Mouse (Mus musculus) midbrain, embryonic 10.5 days (tissue): ENCODE measurements around the gene Herc1. TPM values are rescaled to one million over a fixed set of nuclear protein-coding genes. Genes with fewer than 3 reads are reported as not detected.

ENCODE experiments used
- DNase-seq: peaks from one replicate; pipeline ENCODE4 v3.0.0-alpha.2; 2017; ENCODE audit warnings: low spot score
- H3K27ac ChIP-seq: fragments of 300-500 bp; sonication (generic); replicated peaks from 2 replicates; pipeline ENCODE4 v1.5.1; 2016; ENCODE audit warnings: mild to moderate bottlenecking
- H3K27me3 ChIP-seq: fragments of 300-500 bp; sonication (generic); 2 replicates; pipeline ENCODE4 v1.6.1; 2016; ENCODE audit warnings: low read depth, mild to moderate bottlenecking; ENCODE audit not compliant: poor library complexity, severe bottlenecking
- H3K36me3 ChIP-seq: fragments of 300-500 bp; sonication (generic); 2 replicates; pipeline ENCODE4 v1.6.1; 2016; ENCODE audit warnings: mild to moderate bottlenecking, moderate library complexity
- H3K4me1 ChIP-seq: fragments of 300-500 bp; sonication (generic); 2 replicates; pipeline ENCODE4 v1.6.1; 2016
- H3K4me3 ChIP-seq: fragments of 300-500 bp; sonication (generic); 2 replicates; pipeline ENCODE4 v1.5.1; 2016; ENCODE audit warnings: mild to moderate bottlenecking, moderate library complexity
- H3K9me3 ChIP-seq: fragments of 300-500 bp; sonication (generic); replicated peaks from 2 replicates; pipeline ENCODE4 v1.6.1; 2016; ENCODE audit warnings: mild to moderate bottlenecking
- WGBS: fragments of 180-500 bp; shearing (Covaris S2); methylation state at CpG from one replicate; pipeline ENCODE4 v1.1.7; 2016; 5-methylcytosine and 5-hydroxymethylcytosine counted together
- polyA plus RNA-seq: library from polyadenylated mRNA; unstranded; fragments of >200 nt; fragmentation: Nextera tagmentation; extraction: Ambion mirVana; gene quantifications from 2 replicates; pipeline ENCODE4 v1.2.1, GENCODE M21; 2016

The Herc1 gene
- polyA plus RNA-seq, 1 experiment from 2014 or later = 26.1 TPM

GRCm38 (mm10) chr9:66477785-66478184 is 127.5 kb downstream of the Herc1 start:
- Histone ChIP-seq H3K4me3 (no peak overlapping the region), H3K9me3 (no peaks in the 10 kb centered on the region), H3K27me3 (no peaks in the 10 kb centered on the region), H3K4me1 (no peaks in the 10 kb centered on the region), H3K36me3 (peaks cover 87% of the 10 kb centered on the region), H3K27ac (no peak overlapping the region)
- 89% methylated on average over 2 of the region's 2 CpGs for WGBS
- DNase-seq = no peak

DNA sequence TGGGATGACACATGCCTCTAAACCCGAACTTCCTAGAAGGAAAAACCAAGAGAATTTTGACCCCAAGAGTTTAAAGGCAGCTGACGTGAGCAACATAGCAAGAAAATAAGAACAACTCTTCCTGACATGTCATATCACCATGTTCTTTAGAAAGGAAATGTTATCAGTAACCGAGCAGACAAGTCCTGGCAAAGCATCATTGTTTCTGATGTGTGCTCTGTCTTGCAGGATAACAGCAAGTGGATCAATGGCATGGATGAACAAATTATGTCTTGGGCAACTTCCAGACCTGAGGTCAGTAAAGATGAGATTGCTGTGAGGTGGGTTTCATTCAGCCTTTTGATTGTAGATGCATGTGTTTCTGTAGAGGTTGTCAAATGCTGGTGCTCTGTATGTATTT is 133.2 kb downstream of the Herc1 start:
- peaks cover 91% of the 10 kb centered on the region for H3K36me3 ChIP-seq
- 92% methylated on average over 3 of the region's 3 CpGs for WGBS
- H3K4me3 ChIP-seq = no peak overlapping the region
- no peak overlapping the region for H3K27ac ChIP-seq
- no peaks in the 10 kb centered on the region for H3K9me3 ChIP-seq
- H3K4me1 ChIP-seq = no peaks in the 10 kb centered on the region
- DNase-seq = no peak
- H3K27me3 ChIP-seq = no peaks in the 10 kb centered on the region

DNA sequence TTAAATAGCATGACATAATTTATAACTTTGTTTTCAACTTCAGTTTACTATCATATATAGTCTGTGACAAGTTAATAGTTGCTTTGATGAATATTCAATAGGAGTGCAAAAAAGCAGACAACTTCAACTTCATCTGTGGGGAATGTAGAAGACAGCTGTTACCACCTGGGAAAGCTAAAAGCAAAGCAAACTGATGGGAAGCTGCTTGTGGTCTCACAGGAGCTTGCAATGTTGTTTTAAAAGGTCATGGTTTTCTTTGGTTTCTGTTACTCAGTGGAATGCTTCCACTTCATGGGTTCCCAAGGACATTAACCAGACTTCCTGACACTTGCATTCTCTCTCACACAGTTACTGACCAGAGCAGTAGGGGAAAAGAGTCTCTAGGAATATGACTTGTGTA is 138.5 kb downstream of the Herc1 start:
- DNase-seq = no peak
- peaks cover 99% of the 10 kb centered on the region for H3K36me3 ChIP-seq

GRCm38 (mm10) chr9:66492361-66492760 is 142.1 kb downstream of the Herc1 start:
- Histone ChIP-seq H3K4me3 (no peak overlapping the region), H3K27ac (no peak overlapping the region), H3K9me3 (no peaks in the 10 kb centered on the region), H3K4me1 (no peaks in the 10 kb centered on the region), H3K36me3 (peaks cover 99% of the 10 kb centered on the region), H3K27me3 (no peaks in the 10 kb centered on the region)
- 92% methylated on average over 1 of the region's 1 CpGs for WGBS
- DNase-seq = no peak

More for the DNA sequence above, 138.5 kb downstream of the Herc1 start:
- Histone ChIP-seq H3K27ac (no peak overlapping the region), H3K9me3 (no peaks in the 10 kb centered on the region), H3K4me3 (no peak overlapping the region), H3K27me3 (no peaks in the 10 kb centered on the region), H3K4me1 (no peaks in the 10 kb centered on the region)

DNA sequence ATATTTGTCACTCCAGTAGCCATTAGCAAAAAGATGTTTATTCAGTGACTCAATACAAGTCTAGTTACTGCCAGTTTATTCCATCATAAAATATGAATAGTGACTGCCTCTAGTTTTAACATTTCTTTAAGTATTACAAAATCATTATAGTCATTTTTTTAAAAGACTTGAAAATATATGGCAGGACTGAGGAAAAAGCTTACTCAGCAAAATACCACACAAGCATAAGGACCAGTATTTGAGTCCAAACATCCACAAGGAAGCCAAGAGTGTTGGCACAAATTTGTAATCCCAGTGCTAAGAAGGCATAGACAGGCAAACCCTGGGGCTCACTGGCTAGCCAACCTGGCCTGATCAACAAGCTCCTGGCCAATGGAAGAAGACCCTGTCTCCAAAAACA is 143.7 kb downstream of the Herc1 start:
- no peaks in the 10 kb centered on the region for H3K9me3 ChIP-seq
- H3K27ac ChIP-seq = no peak overlapping the region
- no peaks in the 10 kb centered on the region for H3K27me3 ChIP-seq
- DNase-seq = no peak
- H3K4me1 ChIP-seq = no peaks in the 10 kb centered on the region
- no peak overlapping the region for H3K4me3 ChIP-seq
- H3K36me3 ChIP-seq = peaks cover 99% of the 10 kb centered on the region

- H3K9me3 ChIP-seq = no peaks in the 10 kb centered on the region
- 95% methylated on average over 2 of the region's 2 CpGs for WGBS
- no peak overlapping the region for H3K4me3 ChIP-seq
Measured at GRCm38 (mm10) chr9:66501248-66501647, 151.0 kb downstream of the Herc1 start.

GRCm38 (mm10) chr9:66503879-66504411 is 153.7 kb downstream of the Herc1 start:
- peaks cover 55% of the 10 kb centered on the region for H3K4me1 ChIP-seq
- 82% methylated on average over 4 of the region's 4 CpGs for WGBS
- no peaks in the 10 kb centered on the region for H3K27me3 ChIP-seq
- H3K27ac ChIP-seq = peak overlapping the region; percentile 72
- peaks cover 90% of the 10 kb centered on the region for H3K36me3 ChIP-seq
- no peak overlapping the region for H3K4me3 ChIP-seq
- H3K9me3 ChIP-seq = no peaks in the 10 kb centered on the region
- DNase-seq = no peak

More at GRCm38 (mm10) chr9:66501248-66501647, 151.0 kb downstream of the Herc1 start:
- H3K27me3 ChIP-seq = no peaks in the 10 kb centered on the region
- H3K4me1 ChIP-seq = peaks cover 37% of the 10 kb centered on the region
- no peak overlapping the region for H3K27ac ChIP-seq
- H3K36me3 ChIP-seq = peaks cover 90% of the 10 kb centered on the region
- no peak for DNase-seq

GRCm38 (mm10) chr9:66504518-66504917 is 154.3 kb downstream of the Herc1 start:
- Histone ChIP-seq H3K27me3 (no peaks in the 10 kb centered on the region), H3K4me1 (peaks cover 60% of the 10 kb centered on the region), H3K4me3 (no peak overlapping the region), H3K36me3 (peaks cover 92% of the 10 kb centered on the region), H3K9me3 (no peaks in the 10 kb centered on the region), H3K27ac (peak overlapping the region; percentile 72)
- DNase-seq = no peak
- WGBS = 91% methylated on average over 13 of the region's 13 CpGs

DNA sequence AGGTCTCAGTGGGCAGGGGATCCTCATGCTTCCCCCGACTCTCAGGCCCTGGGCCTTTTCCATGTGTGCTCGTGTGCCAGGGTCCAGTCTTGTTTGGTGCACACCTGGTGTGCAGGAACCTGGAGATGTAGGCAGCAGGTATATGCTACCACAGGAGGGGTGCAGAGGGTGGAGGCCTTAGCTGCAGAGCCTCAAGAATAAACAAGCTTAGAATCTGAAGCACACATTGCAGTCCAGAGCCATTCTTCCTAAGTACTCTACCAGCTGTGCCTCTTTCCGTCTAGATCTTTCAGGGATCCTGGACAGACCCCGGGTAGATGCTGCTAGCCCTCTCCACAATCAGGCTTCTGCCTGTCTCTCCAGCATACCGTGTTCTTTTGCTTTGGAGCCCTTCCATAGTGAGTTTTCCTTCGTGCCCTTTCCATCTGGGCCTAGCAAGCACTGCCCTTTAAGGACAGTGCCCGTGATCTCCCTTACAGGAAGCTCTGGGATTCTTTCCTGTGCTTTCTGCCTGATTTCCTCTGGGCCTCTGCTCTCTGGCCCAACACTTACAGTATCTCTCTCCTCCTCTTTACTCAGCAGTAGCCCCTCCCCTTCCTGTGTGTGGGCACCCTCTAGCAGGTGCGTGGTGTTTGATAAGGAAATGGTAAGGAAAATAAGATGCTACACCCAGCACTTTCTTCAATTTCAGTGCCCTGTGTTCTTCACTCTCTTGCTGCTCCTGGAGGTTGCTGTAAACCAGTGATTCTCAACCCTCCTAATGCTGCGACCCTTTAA is 155.1 kb downstream of the Herc1 start:
- no peak for DNase-seq
- H3K36me3 ChIP-seq = peaks cover 87% of the 10 kb centered on the region
- 73% methylated on average over 9 of the region's 9 CpGs for WGBS
- no peak overlapping the region for H3K4me3 ChIP-seq
- peaks cover 68% of the 10 kb centered on the region for H3K4me1 ChIP-seq
- H3K9me3 ChIP-seq = no peaks in the 10 kb centered on the region
- peak overlapping the region; percentile 72 for H3K27ac ChIP-seq
- no peaks in the 10 kb centered on the region for H3K27me3 ChIP-seq

- Histone ChIP-seq H3K27ac (peak overlapping the region; percentile 72), H3K4me1 (peaks cover 74% of the 10 kb centered on the region), H3K9me3 (no peaks in the 10 kb centered on the region), H3K4me3 (peak overlapping the region; percentile 3; the same call in 1 of the 2 replicates), H3K36me3 (peaks cover 81% of the 10 kb centered on the region), H3K27me3 (no peaks in the 10 kb centered on the region)
- 26% methylated on average over 4 of the region's 4 CpGs for WGBS
- peak; percentile 64 for DNase-seq
Measured at GRCm38 (mm10) chr9:66506011-66506410, 155.8 kb downstream of the Herc1 start.

DNA sequence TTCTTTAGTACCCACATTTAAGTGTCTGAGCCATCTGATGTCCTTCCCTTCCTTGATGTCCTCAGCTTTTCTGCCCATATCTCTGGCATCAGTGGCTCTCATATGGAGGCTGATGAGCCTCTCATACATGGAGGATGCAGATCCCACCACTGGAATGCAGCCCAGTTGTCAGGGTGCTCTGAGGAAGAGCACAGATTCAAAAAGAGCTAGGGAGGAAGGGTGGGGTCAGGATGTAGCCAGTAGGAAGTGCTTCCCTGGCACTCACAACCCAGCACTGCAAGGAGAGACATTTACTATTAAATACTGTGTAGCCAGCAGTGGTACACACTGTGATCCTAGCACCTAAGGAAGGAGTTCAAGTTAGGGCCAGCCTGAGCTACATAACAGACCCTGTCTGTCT is 156.2 kb downstream of the Herc1 start:
- Histone ChIP-seq H3K27ac (peak overlapping the region; percentile 72), H3K4me3 (peak overlapping the region; percentile 3; the same call in 1 of the 2 replicates), H3K36me3 (peaks cover 76% of the 10 kb centered on the region), H3K4me1 (peaks cover 79% of the 10 kb centered on the region), H3K27me3 (no peaks in the 10 kb centered on the region), H3K9me3 (no peaks in the 10 kb centered on the region)
- no peak for DNase-seq

DNA sequence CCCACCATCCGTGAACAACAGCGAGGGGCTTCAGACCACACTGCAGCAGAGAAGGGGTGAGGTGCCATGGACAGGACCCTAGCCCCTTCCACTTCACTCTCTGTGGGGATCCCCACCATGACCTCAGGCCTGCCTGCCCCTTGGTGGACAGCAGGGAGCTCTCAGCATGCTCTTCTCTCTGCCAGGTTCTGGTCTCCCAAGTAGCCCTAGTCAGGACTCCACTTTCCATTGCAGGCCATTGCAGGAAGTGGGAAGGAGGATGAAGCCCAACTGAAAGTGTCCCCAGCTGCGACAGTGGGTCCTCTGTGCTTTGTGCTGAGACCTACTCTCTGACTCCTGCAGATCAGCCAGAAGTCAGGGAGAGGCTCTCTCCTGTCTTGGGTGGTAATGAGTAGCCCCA is 157.4 kb downstream of the Herc1 start:
- no peak for DNase-seq
- no peaks in the 10 kb centered on the region for H3K27me3 ChIP-seq
- H3K4me1 ChIP-seq = peaks cover 88% of the 10 kb centered on the region
- peaks cover 65% of the 10 kb centered on the region for H3K36me3 ChIP-seq
- no peaks in the 10 kb centered on the region for H3K9me3 ChIP-seq
- peak overlapping the region; percentile 33; the same call in 1 of the 2 replicates for H3K27ac ChIP-seq
- 84% methylated on average over 3 of the region's 3 CpGs for WGBS
- no peak overlapping the region for H3K4me3 ChIP-seq

DNA sequence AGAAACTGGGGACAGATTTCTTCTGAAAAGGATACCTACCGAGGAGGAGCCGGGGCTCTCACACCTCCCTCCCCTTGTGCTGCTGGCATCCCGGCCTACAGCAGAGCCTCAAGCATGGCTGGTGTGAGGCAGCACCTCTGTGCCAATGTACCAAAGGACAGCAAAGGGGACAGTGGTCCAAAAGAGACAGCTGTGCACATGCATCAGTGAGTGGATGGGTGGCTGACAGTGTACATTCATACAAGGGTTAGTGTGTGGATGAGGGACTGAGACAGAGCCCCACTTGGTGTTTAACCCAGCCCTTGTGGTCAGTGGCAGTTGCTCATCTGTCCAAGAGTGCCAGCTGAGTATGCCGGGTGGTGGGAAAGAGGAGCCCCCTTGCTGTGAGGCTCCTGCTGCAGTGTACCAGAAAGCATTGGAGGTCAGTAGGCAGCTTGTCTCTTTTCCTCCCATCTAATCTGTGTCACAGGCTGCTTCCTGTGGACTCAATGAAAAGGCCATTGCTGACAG is 158.7 kb downstream of the Herc1 start:
- Histone ChIP-seq H3K27me3 (no peaks in the 10 kb centered on the region), H3K9me3 (no peaks in the 10 kb centered on the region), H3K4me3 (no peak overlapping the region), H3K4me1 (peaks cover 85% of the 10 kb centered on the region), H3K36me3 (peaks cover 67% of the 10 kb centered on the region), H3K27ac (peak overlapping the region; percentile 2; the same call in 1 of the 2 replicates)
- no peak for DNase-seq
- 82% methylated on average over 4 of the region's 4 CpGs for WGBS
